Mouse (Mus musculus) forebrain, embryonic 10.5 days (tissue): ENCODE results near the gene Id3. TPM values are rescaled to one million over a fixed set of nuclear protein-coding genes. Genes with fewer than 3 reads are reported as not detected.

Source experiments
- DNase-seq: peaks from one replicate; pipeline ENCODE4 v3.0.0-alpha.2; 2017; ENCODE audit warnings: low spot score; ENCODE audit errors: extremely low spot score
- H3K27ac ChIP-seq: fragments of 300-500 bp; sonication (generic); 2 replicates; pipeline ENCODE4 v1.5.1; 2016; ENCODE audit warnings: mild to moderate bottlenecking
- H3K27me3 ChIP-seq: fragments of 300-500 bp; sonication (generic); 2 replicates; pipeline ENCODE4 v1.6.1; 2016; ENCODE audit warnings: mild to moderate bottlenecking; ENCODE audit not compliant: poor library complexity, severe bottlenecking
- H3K36me3 ChIP-seq: fragments of 300-500 bp; sonication (generic); replicated peaks from 2 replicates; pipeline ENCODE4 v1.6.1; 2016; ENCODE audit warnings: mild to moderate bottlenecking, moderate library complexity
- H3K4me1 ChIP-seq: fragments of 300-500 bp; sonication (generic); 2 replicates; pipeline ENCODE4 v1.6.1; 2016
- H3K4me3 ChIP-seq: fragments of 300-500 bp; sonication (generic); 2 replicates; pipeline ENCODE4 v1.5.1; 2016; ENCODE audit warnings: mild to moderate bottlenecking, moderate library complexity
- H3K9me3 ChIP-seq: fragments of 300-500 bp; sonication (generic); 2 replicates; pipeline ENCODE4 v1.6.1; 2016; ENCODE audit warnings: mild to moderate bottlenecking, moderate library complexity
- WGBS: fragments of 180-500 bp; shearing (Covaris S2); methylation state at CpG from one replicate; pipeline ENCODE4 v1.1.7; 2016; 5-methylcytosine and 5-hydroxymethylcytosine counted together
- polyA plus RNA-seq: library from polyadenylated mRNA; unstranded; fragments of >200 nt; fragmentation: Nextera tagmentation; extraction: Ambion mirVana; gene quantifications from 2 replicates; pipeline ENCODE4 v1.2.1, GENCODE M21; 2016

Gene Id3
- polyA plus RNA-seq, 1 experiment from 2014 or later: 488 TPM

DNA sequence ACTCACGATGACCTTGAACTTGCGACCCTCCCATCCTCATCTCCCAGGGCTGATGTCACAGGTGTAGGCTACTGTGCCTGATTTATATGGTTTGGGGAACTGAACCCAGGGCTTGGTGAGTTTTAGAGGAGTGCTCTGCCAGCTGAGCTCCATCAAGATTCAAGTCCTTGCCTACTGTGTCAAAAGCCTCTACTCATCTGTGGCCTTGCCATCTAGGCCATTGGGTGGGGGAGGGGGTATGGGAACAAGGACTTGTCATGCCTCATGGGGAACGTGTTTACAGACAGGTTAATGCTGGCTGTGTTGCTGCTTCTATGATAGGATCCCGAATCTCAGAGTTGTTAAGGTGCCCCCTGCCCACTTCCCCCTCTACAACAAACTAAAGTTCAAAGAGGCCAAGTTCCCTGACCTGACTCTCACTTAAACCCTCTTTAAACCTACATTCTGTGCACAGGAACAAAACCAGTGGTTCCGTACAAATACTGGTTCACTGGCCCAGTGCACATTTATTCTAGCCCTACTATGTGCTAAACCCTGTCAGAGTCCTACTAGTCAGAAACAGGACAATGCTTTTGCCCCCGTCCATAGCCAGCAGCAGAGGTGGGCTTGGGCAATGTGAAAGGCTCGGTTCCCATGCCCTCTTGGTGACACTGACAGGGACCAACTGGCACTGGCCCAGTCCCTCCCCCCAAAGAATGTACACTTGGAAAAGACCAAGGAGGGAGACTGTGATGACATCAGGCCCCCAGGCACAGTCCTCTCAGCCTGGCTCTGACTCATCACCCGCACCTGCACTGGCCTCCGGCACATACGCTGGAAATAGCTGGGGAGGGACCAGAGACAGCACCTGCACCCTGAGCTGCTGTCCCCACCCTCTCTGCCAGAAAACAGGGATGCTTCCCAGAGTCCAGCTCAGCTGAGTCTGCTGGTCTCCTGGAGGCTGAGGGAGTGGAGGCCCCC is 33.1 kb upstream of the Id3 start:
- no peaks in the 10 kb centered on the region for H3K9me3 ChIP-seq
- H3K36me3 ChIP-seq: no peaks in the 10 kb centered on the region
- H3K4me3 ChIP-seq: no peak overlapping the region
- DNase-seq: no peak
- H3K4me1 ChIP-seq: peaks cover 32% of the 10 kb centered on the region
- H3K27me3 ChIP-seq: peaks cover 8% of the 10 kb centered on the region
- WGBS: 87% methylated on average over 10 of the region's 10 CpGs
- H3K27ac ChIP-seq: 0 out of 2 replicates have a peak overlapping the region, but pooled peaks have one; percentile 8

DNA sequence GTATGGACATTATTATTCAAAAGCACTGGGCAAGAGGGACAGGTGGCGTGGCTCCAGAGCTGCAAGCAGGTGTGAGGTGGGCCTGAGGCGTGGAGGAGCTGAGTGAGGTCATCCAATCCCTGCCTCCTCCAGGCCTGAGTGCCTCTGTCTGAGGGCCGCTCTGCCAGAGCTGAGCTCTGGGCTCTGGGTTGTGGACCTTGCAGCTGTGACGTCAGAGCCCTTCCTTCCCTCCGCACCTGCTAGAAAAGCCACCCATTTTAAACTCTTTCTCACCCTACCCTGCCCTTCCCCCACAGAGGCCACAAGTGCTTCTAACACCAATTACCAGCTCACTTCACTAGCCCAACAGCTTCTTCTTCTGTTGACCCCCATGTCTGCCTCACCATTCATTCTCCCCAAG is 31.0 kb upstream of the Id3 start:
- no peak overlapping the region for H3K4me3 ChIP-seq
- DNase-seq: no peak
- H3K27me3 ChIP-seq: no peaks in the 10 kb centered on the region
- peaks cover 25% of the 10 kb centered on the region for H3K4me1 ChIP-seq
- 73% methylated on average over 5 of the region's 5 CpGs for WGBS
- H3K36me3 ChIP-seq: no peaks in the 10 kb centered on the region
- peak overlapping the region; percentile 56 for H3K27ac ChIP-seq
- no peaks in the 10 kb centered on the region for H3K9me3 ChIP-seq

DNA sequence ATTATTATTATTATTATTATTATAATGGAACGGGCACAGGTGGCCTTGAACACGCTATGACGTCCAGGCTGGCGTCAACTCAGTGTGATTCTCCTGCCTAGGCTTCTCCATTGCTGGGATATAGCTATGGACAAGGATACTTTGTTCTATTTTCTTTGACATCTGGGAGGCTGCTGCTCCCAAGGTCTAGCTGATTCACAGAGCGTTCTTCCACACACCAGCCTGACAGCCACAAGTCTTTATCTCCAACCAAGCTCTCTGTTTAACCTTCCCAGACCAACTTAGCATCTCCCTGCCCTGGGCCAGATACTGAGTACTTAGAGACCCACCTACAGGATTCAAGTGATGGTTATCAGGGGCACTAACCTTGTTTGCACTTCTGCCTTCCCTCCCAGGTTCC is 28.6 kb upstream of the Id3 start:
- peaks cover 35% of the 10 kb centered on the region for H3K4me1 ChIP-seq
- WGBS: 88% methylated on average over 5 of the region's 5 CpGs
- no peak overlapping the region for H3K4me3 ChIP-seq
- no peaks in the 10 kb centered on the region for H3K9me3 ChIP-seq
- no peak for DNase-seq
- no peak overlapping the region for H3K27ac ChIP-seq
- no peaks in the 10 kb centered on the region for H3K36me3 ChIP-seq
- H3K27me3 ChIP-seq: no peaks in the 10 kb centered on the region

DNA sequence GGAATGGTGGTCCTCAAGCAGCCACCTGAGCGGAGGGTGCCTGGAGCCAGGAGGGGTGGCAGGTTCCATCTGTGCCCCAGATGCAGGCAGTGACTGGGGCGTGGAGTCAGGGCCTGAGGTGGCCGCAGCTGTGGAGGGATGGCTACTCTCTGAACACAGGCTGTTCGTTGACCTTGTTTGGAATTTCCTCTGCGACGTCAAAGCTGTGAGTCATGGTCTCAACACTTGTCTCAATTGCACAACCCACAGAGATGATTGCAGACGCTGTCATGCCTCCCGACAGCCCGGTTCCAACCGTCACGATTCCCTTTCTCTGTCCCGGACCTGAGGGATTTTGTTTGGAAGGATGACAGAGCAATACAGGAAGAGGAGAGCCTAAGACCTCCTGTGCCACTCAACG is 26.3 kb upstream of the Id3 start:
- H3K27me3 ChIP-seq: no peaks in the 10 kb centered on the region
- H3K36me3 ChIP-seq: no peaks in the 10 kb centered on the region
- no peak overlapping the region for H3K4me3 ChIP-seq
- peaks cover 39% of the 10 kb centered on the region for H3K4me1 ChIP-seq
- 77% methylated on average over 13 of the region's 13 CpGs for WGBS
- H3K9me3 ChIP-seq: no peaks in the 10 kb centered on the region
- H3K27ac ChIP-seq: peak overlapping the region; percentile 15; the same call in 1 of the 2 replicates
- DNase-seq: no peak

DNA sequence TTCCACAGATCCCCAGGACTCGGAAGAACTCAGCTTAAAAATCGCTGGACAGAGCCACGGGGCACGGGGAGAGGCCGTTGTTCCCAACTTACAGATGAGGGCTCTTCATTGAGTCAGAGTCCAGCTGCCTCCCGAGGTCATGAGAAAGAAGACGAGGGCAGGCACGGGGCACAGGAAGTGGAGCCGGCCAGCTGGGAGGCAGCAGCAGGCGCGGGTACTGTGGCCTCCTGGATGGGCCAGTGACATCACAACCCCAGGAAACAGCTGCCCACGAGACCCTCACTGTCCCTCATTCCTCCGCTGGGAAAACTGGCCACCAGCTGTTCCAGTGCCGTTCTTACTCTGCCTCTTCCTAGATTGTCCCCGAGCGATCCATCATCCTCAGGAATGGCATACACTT is 23.3 kb upstream of the Id3 start:
- WGBS: 49% methylated on average over 16 of the region's 16 CpGs

DNA sequence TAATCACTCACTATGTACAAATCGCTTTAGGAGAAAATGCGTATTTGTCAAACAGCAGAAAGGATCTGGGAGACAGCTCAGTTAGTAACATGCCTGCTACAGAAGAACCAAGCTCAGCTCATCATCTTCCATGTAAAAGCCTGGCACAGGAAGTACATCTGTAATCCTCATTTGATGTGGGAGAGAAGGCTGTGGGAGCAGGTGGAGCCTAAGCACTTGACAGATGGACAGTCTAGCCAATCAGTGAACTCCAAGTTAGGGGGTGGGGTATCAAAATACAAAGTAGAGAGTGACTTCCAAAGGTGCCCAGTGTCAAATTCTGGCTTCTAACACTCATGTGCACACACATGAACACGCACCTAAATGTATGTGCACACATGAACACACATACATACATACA is 22.1 kb upstream of the Id3 start:
- WGBS: 91% methylated on average over 3 of the region's 3 CpGs

More for the DNA sequence above, 23.3 kb upstream of the Id3 start:
- no peaks in the 10 kb centered on the region for H3K27me3 ChIP-seq
- peaks cover 33% of the 10 kb centered on the region for H3K4me1 ChIP-seq
- H3K36me3 ChIP-seq: no peaks in the 10 kb centered on the region
- no peak overlapping the region for H3K4me3 ChIP-seq
- DNase-seq: no peak
- no peaks in the 10 kb centered on the region for H3K9me3 ChIP-seq
- H3K27ac ChIP-seq: peak overlapping the region; percentile 32; the same call in 1 of the 2 replicates

DNA sequence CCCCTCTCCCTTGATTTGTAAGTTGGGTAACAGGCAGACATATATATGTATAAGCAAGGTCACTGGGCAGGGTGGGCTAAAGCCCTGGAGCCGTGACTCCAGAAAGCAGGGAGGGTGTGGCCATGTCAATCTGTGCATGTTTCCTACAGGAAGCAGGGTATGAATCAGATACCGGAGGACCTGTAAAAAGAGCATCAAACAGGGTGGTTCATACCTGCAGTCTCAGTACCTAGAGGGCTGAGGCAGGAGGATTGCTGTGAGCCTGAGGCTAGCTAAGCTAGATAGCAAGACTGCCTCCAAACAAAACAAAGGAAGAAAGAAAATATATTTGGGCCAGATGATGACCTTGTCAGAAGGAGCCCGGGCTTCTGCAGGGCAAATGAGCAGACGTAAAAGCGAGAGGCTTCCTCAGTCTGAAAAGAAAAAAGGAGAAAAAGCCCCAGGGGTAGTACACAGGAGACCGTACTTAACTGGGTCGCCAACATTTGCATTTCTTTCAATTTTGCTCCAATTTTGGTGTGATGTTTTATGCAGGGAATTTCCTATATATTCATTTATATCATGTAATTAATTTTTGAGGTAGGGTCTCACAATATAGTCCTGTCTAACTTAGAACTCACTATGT is 21.3 kb upstream of the Id3 start:
- H3K27me3 ChIP-seq: no peaks in the 10 kb centered on the region
- H3K4me1 ChIP-seq: peaks cover 40% of the 10 kb centered on the region
- no peak for DNase-seq
- 86% methylated on average over 7 of the region's 7 CpGs for WGBS
- H3K36me3 ChIP-seq: no peaks in the 10 kb centered on the region
- H3K4me3 ChIP-seq: no peak overlapping the region
- no peak overlapping the region for H3K27ac ChIP-seq
- no peaks in the 10 kb centered on the region for H3K9me3 ChIP-seq

More for the DNA sequence above, 22.1 kb upstream of the Id3 start:
- Histone ChIP-seq H3K4me3 (no peak overlapping the region), H3K9me3 (no peaks in the 10 kb centered on the region), H3K27ac (no peak overlapping the region), H3K36me3 (no peaks in the 10 kb centered on the region), H3K27me3 (no peaks in the 10 kb centered on the region), H3K4me1 (peaks cover 40% of the 10 kb centered on the region)
- no peak for DNase-seq

DNA sequence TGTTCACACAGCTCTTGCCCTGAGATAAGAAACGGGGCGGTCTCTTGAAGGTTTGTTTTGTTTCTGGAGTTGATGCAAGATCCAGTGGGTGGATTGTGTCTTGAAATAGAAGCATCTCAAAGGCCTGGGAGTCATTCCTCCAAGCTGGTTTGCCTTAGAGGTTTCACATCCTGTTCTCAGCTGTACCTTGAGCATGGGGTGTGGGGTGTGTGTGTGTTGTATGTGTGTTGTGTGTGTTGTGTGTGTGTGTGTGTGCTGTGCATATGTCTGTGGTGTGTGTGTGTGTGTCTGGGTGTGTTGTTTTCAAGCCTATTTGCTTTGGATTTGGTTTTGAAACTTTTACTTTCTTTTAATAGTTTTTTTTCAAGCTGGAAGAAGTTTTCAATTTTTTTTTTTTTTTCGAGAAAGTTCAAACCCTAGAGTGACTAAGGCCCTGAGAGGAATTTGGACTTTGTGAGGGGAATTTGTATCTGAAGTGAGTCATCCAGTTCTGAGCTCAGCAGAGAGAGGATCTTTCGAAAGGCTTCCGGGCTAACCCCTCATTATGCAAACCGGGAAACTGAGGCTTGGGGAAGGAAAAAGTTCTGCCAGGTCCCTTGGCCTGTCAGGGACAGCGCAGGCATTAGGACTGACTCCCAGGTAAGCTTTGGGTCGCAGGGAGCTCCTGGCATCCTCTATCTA is 20.0 kb upstream of the Id3 start:
- 79% methylated on average over 8 of the region's 8 CpGs for WGBS
- peak overlapping the region; percentile 45 for H3K27ac ChIP-seq

DNA sequence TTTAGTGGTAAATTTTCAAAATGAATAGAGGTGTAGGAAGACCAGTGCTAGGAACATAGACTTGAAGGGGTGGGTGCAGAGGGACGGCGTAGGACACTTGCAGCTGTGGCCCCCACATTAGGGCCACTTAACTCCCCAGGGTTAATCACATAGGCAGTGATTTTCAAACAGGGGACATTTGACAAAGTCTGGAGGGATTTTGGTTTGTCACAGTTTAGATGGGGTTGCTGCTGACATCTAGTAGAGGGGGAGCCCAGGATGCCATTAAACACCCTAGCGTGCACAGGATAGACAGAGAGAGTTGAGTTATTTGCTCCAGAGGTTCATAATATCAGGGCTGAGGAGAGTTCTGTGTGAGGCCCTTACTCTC is 19.5 kb upstream of the Id3 start:
- Histone ChIP-seq H3K9me3 (no peaks in the 10 kb centered on the region), H3K27ac (no peak overlapping the region; the same call in 1 of the 2 replicates), H3K4me3 (no peak overlapping the region), H3K36me3 (no peaks in the 10 kb centered on the region), H3K4me1 (peaks cover 32% of the 10 kb centered on the region), H3K27me3 (no peaks in the 10 kb centered on the region)
- no peak for DNase-seq
- WGBS: 92% methylated on average over 3 of the region's 3 CpGs

More for the DNA sequence above, 20.0 kb upstream of the Id3 start:
- DNase-seq: no peak
- Histone ChIP-seq H3K4me3 (no peak overlapping the region), H3K9me3 (no peaks in the 10 kb centered on the region), H3K4me1 (peaks cover 36% of the 10 kb centered on the region), H3K27me3 (no peaks in the 10 kb centered on the region), H3K36me3 (no peaks in the 10 kb centered on the region)

DNA sequence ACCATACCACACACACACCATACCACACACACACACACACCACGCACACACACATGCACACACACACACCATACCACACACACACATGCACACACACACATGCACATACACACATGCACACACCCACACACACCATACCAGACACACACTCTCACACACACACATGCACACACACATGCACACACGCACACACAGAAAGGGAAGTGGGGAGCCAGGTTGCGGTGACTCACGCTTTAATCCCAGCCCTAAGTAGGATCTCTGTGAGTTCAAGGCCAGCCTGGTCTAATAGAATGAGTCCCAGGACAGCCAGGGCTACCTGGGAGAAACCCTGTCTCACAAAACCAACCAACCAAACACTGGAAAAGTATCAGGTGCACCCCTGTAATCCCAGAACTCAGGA is 18.7 kb upstream of the Id3 start:
- DNase-seq: no peak
- Histone ChIP-seq H3K27ac (peak overlapping the region; percentile 8; the same call in 1 of the 2 replicates), H3K9me3 (0 out of 2 replicates have a peak, but pooled peaks cover under 1% of the 10 kb centered on the region), H3K4me1 (peaks cover 25% of the 10 kb centered on the region), H3K36me3 (no peaks in the 10 kb centered on the region), H3K4me3 (no peak overlapping the region), H3K27me3 (no peaks in the 10 kb centered on the region)
- WGBS: 95% methylated on average over 4 of the region's 4 CpGs

DNA sequence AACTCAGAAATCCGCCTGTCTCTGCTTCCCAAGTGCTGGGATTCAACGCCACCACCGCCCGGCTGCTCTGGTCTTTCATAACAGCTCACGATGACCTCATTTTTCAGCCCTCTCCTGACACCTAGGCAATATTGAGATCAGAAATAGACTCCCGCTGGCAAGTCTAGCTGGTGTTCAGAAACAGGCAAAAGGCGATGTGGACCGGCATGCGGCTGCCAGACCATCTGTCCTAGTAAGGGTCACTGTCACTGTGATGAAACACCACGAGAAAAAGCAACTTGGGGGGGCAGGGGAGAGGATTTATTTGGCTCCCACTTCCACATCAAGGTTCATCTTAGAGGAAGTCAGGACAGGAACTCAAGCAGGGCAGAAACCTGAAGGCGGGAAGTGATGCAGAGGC is 17.8 kb upstream of the Id3 start:
- Histone ChIP-seq H3K9me3 (peaks cover 6% of the 10 kb centered on the region; the same call in 1 of the 2 replicates), H3K27me3 (no peaks in the 10 kb centered on the region), H3K36me3 (no peaks in the 10 kb centered on the region), H3K4me1 (peaks cover 17% of the 10 kb centered on the region), H3K27ac (peak overlapping the region; percentile 26), H3K4me3 (no peak overlapping the region)
- DNase-seq: no peak
- WGBS: 89% methylated on average over 11 of the region's 11 CpGs

DNA sequence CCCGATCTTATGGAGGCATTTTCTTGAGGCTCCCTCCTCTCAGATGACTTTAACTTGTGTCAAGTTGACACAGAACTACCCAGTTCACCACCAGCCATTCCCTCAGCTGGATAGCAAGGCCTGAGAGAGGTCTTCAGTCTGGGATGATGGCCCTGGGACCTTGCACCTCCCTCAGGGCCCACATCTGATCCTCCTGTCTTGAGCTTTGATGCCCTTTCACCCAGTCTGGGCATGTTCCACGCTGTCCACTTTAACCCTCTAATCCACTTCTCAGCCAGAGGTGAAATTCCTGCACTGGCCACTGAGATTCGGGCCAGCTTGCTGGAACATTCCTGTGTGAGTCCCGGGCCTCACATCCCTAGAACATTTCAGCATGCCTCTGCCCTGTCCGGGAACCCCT is 17.3 kb upstream of the Id3 start:
- peak overlapping the region; percentile 26 for H3K27ac ChIP-seq

More for the DNA sequence above, 17.3 kb upstream of the Id3 start:
- H3K9me3 ChIP-seq: peaks cover 6% of the 10 kb centered on the region; the same call in 1 of the 2 replicates
- no peak for DNase-seq
- no peak overlapping the region for H3K4me3 ChIP-seq
- 78% methylated on average over 5 of the region's 5 CpGs for WGBS
- no peaks in the 10 kb centered on the region for H3K27me3 ChIP-seq
- peaks cover 17% of the 10 kb centered on the region; the same call in 1 of the 2 replicates for H3K4me1 ChIP-seq
- no peaks in the 10 kb centered on the region for H3K36me3 ChIP-seq
